Mouse (Mus musculus) thymus, postnatal 4 days (tissue): ENCODE results near the gene Shb.

Source experiments
- DNase-seq: peaks from one replicate; pipeline ENCODE4 v3.0.0; 2021

The Shb gene

DNA sequence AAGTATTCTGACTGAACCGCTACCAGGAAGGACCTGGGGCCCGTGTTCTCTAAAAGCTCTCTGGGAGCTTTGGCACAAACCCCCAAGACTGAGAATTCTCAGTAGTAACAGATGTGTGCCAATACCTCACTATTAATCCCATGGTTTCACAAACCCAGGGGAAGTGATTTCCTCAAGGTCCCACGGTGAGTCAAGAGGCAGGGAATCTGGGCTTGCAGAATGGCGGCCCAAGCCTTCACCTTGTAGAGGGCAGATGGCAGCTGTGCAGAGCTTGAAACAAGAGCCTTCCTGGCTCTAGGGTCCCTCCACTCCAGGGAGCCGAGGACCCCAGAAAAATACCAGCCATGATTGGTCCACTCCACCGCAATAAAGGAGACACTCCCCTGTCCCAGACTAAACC is 28.9 kb downstream of the Shb start:
- no peak for DNase-seq

DNA sequence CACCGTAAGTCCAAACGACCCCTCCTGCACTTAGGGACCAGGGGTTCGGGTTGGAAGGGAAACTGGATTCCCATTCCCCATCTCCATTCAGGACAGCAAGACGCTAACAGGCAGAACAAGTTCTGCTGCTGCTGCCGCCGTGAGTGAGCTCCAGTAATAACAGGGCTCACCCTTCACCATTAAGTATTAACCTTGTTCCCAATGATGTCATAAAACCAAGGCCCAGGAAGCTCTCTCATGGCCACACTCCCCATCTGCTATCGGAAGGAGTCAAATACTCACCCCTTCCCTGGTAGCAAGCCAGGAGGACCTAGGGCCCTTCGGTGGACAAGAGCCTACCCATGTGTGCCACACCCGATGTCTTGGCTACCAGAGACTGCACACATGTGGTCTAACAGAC is 30.3 kb downstream of the Shb start:
- DNase-seq: no peak

DNA sequence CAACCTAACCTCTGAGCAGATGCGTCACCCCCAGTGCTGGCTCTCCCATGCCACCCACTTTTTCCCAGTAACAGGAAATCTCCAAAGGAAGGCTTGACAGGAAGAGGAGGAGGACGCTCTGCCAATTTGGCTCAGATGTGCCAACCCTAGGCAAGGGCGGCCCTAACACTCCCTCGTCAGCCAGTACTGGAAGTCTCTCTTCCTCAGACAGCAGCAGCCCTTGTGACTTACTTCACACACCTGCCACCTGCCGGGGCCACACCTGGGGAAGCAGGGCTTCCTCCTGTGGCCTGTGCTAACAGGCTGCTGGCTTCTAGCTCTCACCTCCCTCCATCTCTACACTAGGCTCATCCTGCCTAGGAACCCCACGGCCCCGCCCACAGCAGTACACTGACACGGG is 31.9 kb downstream of the Shb start:
- DNase-seq: no peak

GRCm38 (mm10) chr4:45499556-45499955 is 32.7 kb downstream of the Shb start:
- no peak for DNase-seq

DNA sequence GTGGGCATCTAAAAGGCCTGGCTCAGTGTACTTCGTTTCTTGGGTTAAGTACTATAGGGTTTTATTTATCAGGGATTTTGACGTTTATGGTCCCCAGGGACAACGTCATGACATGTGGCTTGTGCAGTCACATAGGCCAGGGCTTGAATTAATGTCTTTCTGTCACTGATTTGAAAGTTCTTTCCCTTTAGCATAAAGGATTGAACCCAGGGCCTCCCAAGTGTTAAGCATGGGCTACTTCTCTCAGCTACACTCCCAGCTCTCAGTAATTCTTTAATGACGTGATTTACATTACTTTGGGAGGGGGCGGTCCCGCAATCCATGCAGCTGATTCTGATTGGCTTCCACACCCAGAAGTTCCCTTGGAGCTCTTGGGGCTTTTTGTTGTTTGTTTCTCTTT is 33.2 kb downstream of the Shb start:
- DNase-seq: no peak

DNA sequence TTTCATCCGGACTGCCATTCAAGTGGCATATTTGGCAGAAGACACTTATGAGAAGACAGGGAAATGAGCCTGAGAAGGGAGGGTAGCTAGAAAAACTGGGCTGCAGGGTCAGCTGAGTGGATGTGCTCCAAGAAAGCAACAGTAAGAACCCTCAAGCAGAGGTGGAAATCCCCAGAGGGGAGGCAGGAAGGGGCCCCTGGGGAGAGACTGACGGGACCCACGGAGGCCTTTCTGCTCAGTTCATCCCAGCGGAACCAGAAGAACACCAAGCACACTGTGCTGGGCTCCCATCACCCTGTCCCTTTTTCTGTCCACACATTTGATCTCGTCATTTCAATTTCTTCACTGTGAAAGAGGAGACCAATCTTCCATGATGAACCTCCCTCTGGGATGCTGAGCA is 33.9 kb downstream of the Shb start:
- no peak for DNase-seq

DNA sequence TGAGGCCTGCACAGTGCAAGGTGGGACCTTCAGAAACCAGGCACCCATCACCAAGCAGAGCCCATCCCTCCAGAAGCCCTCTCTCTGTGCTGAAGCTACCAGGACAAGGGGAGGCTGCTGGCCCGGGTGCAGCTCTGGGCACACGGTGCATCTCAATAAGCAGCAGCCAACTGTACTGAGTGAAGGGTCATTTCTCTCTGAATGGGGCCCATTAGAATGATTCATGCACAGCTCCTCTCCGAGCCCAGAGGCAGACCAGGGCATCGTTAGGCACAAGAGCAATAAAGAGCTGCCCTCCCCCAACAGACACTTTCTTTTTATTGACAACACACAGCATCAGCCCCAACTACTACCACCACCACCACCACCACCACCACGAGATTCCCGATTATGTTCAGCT is 35.0 kb downstream of the Shb start:
- DNase-seq: no peak

DNA sequence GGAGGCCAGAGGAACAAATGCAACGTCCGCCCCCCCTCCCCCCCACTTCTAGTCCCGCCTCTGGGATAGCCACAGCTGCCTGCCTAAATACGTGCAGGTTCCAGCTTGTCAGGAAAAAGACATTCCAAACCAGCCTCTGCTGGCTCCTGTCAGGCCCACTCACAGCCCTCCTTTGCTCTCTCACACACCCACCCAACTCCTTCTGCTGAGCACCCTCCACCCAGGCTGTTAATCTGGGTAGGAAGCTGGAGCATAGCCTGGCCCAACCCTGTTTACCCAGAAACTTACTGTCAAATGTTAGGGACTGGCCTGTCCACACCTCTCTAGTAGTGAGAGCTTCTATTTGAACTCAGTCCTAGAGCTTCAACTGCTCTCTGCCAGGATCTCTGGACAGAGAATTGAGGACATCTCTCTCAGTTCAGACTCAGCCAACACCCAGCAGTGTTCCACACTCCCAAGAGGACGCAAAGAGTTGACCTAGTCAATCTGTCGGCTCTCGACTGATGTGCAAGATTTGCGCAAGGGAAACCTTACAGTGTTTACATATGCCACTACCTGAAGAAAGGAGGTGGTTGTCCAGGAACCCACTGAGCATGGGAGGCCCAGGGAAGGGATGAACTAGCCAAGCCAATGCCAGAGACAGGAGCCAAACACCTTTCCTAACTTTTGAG is 36.6 kb downstream of the Shb start:
- DNase-seq: no peak

- DNase-seq: no peak
These were observed 38.4 kb downstream of the Shb start for GRCm38 (mm10) chr4:45493786-45494400.

DNA sequence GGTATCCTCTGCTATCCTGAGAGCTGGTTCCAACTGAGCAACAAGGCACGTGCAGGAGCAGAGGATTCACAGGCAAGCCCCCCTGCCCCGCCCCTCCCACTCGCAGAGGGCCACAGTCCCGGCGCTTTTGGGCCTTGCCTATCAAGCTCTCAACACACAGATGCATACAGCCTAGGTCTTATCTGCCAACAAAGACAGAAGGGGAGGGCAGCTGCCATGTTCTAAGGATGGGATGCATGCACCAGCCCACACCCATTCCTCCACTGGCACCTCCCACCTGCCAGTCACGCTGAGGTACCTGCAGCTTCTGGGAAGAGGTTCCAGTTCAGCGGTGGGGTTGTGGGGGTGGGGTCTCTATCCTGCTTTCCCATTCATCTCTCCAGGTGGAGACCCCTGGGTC is 39.2 kb downstream of the Shb start:
- DNase-seq: no peak

- no peak for DNase-seq
These were observed 39.6 kb downstream of the Shb start for GRCm38 (mm10) chr4:45492681-45493081.

DNA sequence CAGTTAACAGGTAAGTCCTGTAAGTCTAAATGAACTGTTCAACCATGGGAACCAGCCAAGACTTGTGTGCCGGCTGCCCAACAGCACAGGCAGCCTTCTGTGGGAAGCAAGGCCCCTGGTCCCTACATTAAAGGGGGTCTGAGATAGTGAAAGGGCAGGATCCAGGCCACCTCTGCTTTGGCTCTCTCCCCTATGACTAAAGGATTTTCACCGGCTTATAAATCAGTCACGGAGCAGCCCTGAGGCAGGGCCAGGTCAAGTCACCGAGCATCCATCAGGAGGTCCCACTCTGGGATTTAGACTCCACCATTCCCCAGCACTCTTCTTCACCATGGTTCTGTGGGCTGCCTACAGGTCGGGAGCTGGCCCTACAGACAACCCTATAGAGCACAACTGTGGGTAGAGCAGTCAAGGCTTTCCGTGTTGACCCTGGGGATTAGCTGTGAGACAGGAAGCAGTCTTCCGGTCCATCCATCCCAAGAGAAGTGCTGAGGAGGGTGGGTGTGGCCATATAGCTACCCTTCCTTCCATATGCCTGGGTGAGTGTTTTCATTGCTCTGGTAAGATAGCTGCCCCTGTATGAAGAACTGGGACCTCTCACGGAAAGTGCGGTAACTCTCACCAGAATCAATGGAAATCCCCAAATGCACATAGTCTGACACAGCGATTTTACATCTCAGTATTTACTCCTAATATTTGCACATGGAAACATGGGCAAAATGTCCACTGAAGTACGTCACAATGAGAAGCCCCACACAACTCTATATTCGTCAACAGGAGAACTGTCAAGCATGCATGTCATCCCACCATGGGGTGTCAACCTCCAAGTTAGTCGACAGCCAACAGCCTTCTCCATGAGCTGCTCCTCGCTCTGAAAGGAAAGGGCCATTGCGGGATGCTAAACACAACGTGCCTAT is 40.3 kb downstream of the Shb start:
- DNase-seq: no peak

GRCm38 (mm10) chr4:45491119-45491679 is 41.1 kb downstream of the Shb start:
- no peak for DNase-seq

- no peak for DNase-seq
These were observed 42.1 kb downstream of the Shb start for GRCm38 (mm10) chr4:45490036-45490752.

DNA sequence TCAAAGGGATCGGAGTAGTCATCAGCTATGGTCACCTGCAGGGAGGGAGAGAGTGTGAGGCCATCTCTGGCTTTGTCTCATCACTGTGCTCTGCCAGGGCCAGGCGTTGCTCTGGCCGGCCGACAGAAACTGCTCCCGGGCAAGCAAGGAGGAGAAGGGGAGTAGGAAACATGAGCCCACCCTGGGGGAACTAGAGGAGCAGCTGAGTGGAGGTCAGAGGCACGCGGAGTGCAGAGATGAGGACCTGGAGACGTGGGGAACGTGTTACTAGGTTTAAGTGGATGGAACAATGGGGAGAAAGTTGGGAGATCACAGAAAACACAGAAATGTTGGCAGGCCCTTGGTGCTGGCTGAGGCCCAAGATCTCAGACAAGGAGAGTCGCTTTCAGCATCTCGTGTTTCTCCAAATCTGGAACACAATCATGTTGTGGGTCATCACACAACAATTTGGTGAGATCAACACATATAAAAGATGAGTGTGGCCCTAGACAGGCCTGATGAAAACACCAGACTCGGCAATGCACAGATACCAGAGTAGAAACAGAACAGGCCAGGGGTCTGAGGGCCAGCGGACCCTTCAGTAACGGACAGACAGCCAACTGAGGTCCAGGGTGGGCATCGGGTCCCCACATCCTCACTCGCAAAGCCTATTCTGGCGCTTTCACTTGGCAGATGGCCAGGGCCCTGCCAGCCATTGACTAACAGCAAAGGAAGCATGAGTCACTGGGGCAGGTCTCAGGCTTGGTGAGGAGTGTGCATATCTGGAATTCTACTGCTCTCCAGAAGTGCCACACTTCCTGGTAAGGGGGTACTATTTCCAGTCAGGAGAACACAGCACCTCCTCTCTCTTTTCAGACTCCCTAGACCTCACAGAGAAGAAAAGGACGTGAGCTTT is 42.9 kb downstream of the Shb start:
- DNase-seq: no peak

DNA sequence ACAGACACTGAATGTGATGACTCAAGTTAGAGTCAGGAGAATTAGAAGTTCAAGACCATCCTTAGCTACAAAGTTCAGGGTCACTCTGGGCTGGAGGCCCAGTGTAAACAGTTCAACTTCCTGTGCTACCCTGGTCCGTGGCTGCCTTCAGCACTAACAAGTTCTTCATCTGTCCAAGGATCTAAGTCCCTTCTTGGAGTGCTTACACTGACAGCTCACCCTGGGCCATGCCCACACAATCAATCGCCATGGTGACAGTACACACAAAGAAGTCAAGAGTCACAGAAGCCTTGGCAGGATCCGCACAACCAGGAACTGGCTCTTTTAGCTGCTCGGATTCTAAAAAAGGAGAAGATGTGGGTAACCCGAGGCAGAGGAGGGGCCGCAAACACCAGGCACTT is 44.6 kb downstream of the Shb start:
- DNase-seq: no peak

GRCm38 (mm10) chr4:45485024-45485423 is 47.2 kb downstream of the Shb start:
- no peak for DNase-seq

- DNase-seq: no peak
These were observed 48.7 kb downstream of the Shb start for GRCm38 (mm10) chr4:45483271-45484245.

DNA sequence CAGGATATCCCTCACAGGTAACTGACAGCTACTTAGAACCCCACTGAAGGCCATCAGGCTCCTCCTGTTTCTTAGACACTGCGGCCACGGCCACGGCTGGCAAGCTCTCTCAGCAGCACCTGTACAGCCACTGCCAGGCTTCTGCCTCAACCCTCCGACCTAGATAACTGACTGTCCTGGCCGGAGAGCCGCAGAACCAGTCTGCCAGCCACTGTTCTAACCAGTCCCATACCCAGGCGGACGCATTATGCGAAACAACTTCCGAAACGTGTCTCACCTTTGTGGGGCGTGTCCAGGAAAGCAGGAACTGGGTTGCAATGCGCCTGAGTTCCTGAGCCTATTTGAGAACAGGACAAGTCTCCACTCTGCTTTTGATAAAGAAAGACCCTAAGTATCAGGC is 50.0 kb downstream of the Shb start:
- no peak for DNase-seq

GRCm38 (mm10) chr4:45481431-45481830 is 50.8 kb downstream of the Shb start:
- DNase-seq: no peak

- no peak for DNase-seq
These were observed 51.7 kb downstream of the Shb start for GRCm38 (mm10) chr4:45480595-45480994.
